Mouse (Mus musculus) cortical plate, adult 2 months (tissue): Measurements from ENCODE around the gene Gpr21.

Experiments used
- CTCF ChIP-seq: fragments of 200-500 bp; IDR thresholded peaks from 2 replicates; pipeline ENCODE4 v1.5.1; 2011; ENCODE audit warnings: mild to moderate bottlenecking, control low read depth, low read length; ENCODE audit not compliant: insufficient read depth; ENCODE audit errors: extremely low read depth
- POLR2A ChIP-seq: fragments of 200-500 bp; IDR thresholded peaks from 2 replicates; pipeline ENCODE4 v1.6.1; 2011; ENCODE audit warnings: mild to moderate bottlenecking, low read length, control low read depth; ENCODE audit not compliant: insufficient read depth; ENCODE audit errors: extremely low read depth

DNA sequence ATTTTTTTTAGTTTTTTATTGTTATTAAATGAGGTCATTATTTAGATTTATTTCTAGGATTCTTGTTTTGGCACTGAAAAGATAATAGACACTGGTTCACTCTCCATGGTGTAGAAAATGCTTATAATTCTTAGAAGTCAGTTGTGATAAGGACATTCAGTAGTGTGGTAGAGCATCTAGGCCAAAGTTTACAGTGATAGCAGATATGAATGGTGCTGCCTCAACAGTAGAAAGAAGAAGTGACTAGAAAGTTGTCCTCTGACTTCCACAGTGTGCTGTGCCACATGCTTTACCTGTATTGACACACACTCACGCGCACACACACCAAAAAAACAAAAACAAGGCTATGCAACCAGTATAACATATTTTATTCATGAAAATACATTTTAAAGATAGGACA is 13.3 kb downstream of the Gpr21 start:
- TF ChIP-seq CTCF (no peak), POLR2A (no peak)
